Mouse (Mus musculus): ENCODE results near the gene Tex21.

GRCm38 (mm10) chr12:76293192-76293591 lies 46.6 kb upstream of the Tex21 start:
- TF ChIP-seq CTCF (IDR thresholded peaks at IDR 0.05; ENCODE audit: extremely low read depth, insufficient read length, insufficient replicate concordance, low read depth, low read length): peak; percentile 77; the same call in 1 of the 2 replicates
- TF ChIP-seq POLR2A (IDR thresholded peaks at IDR 0.05; ENCODE audit: low read depth, low read length): no peak
